Mouse (Mus musculus) intestine, embryonic 14.5 days (tissue): Measurements from ENCODE around the gene D5Ertd579e. TPM values are rescaled to one million over a fixed set of nuclear protein-coding genes. Genes with fewer than 3 reads are reported as not detected.
A peak's percentile ranks its signal among the peaks of the same experiment; 100 is the strongest.

Experiments used
- ATAC-seq: fragments of 200-750 bp; cut with Nextera tagmentation; replicated peaks from 2 replicates; pipeline ENCODE4 v1.8.0; 2017; ENCODE audit warnings: low read depth, moderate number of reproducible peaks, moderate TSS enrichment, moderate library complexity; ENCODE audit not compliant: low FRiP score, low TSS enrichment
- DNase-seq: peaks from one replicate; pipeline ENCODE4 v3.0.0-alpha.2; 2018; ENCODE audit warnings: low spot score
- H3K27ac ChIP-seq: fragments of 300-500 bp; sonication (generic); 2 replicates; pipeline ENCODE4 v1.5.1; 2014; ENCODE audit warnings: low read depth, mild to moderate bottlenecking, control low read depth
- H3K27me3 ChIP-seq: fragments of 300-500 bp; sonication (generic); replicated peaks from 2 replicates; pipeline ENCODE4 v1.6.1; 2014; ENCODE audit warnings: low read length, control low read depth; ENCODE audit not compliant: control insufficient read depth, insufficient read depth
- H3K36me3 ChIP-seq: fragments of 300-500 bp; sonication (generic); 2 replicates; pipeline ENCODE4 v1.6.1; 2014; ENCODE audit warnings: low read length, control low read depth; ENCODE audit not compliant: control insufficient read depth, insufficient read depth
- H3K4me1 ChIP-seq: fragments of 300-500 bp; sonication (generic); replicated peaks from 2 replicates; pipeline ENCODE4 v1.6.1; 2014; ENCODE audit warnings: low read length, control low read depth, mixed read lengths; ENCODE audit not compliant: control insufficient read depth, insufficient read depth
- H3K4me2 ChIP-seq: fragments of 300-500 bp; sonication (generic); 2 replicates; pipeline ENCODE4 v1.6.1; 2014; ENCODE audit warnings: low read length
- H3K4me3 ChIP-seq: fragments of 300-500 bp; sonication (generic); 2 replicates; pipeline ENCODE4 v1.5.1; 2014; ENCODE audit warnings: low read depth, low read length, control low read depth, mixed read lengths
- H3K9ac ChIP-seq: fragments of 300-500 bp; sonication (generic); 2 replicates; pipeline ENCODE4 v1.6.1; 2014; ENCODE audit warnings: mild to moderate bottlenecking, low read length
- H3K9me3 ChIP-seq: fragments of 300-500 bp; sonication (generic); 2 replicates; pipeline ENCODE4 v1.6.1; 2016; ENCODE audit warnings: low read length, control low read depth; ENCODE audit not compliant: control insufficient read depth
- WGBS: fragments of 180-500 bp; shearing (Covaris S2); extraction: QIAGEN DNeasy Blood & Tissue Kit; methylation state at CpG from one replicate; pipeline ENCODE4 v1.1.7; 2014; 5-methylcytosine and 5-hydroxymethylcytosine counted together
- polyA plus RNA-seq: library from polyadenylated mRNA; unstranded; fragments of >200 nt; fragmentation: Nextera tagmentation; extraction: Ambion mirVana; gene quantifications from 2 replicates; pipeline ENCODE4 v1.2.1, GENCODE M21; 2014

Gene D5Ertd579e
- polyA plus RNA-seq, 1 experiment from 2014 or later = 25.8 TPM

DNA sequence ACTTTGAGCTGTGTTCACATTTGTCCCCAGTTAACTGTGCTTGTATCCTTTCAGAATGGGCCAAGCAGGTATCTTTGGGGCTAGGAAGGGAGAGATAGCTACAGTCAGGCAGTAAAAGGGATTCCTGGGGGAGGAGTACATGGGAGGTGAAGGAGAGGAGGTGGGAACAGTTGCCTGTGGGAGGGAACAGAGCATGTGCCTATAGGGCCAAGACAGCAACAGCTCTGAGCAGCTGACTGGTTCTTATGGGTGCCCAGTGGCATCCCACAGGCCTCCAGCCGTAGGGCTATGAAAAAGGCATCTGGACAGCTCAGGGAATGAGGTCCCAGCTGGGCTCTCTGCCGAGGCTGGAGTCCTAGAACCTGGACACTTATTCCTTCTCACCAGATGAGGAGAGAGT, 21.0 kb upstream of the D5Ertd579e start:
- DNase-seq (no peak), ATAC-seq (no peak)
- Histone ChIP-seq H3K36me3 (no peaks in the 10 kb centered on the region), H3K27me3 (no peaks in the 10 kb centered on the region), H3K4me3 (no peak overlapping the region), H3K27ac (no peak overlapping the region), H3K9me3 (no peaks in the 10 kb centered on the region), H3K4me2 (no peak overlapping the region), H3K9ac (no peak overlapping the region), H3K4me1 (peaks cover 11% of the 10 kb centered on the region)
- 65% methylated on average over 2 of the region's 2 CpGs for WGBS

DNA sequence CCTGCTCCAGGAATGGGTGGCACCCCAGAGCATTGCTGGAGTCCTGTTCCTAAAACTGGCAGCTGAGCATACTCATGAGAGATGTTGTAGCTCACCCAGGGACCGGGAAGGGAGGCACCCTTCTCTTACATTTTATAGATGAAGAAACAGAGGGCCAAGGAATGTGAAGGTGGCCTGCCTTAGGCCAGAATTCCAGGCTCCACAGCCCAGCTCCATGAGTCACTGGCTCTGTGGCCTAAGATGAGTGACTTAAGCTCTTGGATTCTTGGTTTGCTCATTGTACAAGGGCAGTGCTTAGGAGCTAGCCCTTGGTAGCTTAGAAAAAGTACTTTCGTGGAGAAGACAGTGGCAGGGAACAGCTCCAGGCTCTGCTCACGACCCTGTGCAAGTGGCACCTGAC, 19.0 kb upstream of the D5Ertd579e start:
- H3K9ac ChIP-seq = no peak overlapping the region

DNA sequence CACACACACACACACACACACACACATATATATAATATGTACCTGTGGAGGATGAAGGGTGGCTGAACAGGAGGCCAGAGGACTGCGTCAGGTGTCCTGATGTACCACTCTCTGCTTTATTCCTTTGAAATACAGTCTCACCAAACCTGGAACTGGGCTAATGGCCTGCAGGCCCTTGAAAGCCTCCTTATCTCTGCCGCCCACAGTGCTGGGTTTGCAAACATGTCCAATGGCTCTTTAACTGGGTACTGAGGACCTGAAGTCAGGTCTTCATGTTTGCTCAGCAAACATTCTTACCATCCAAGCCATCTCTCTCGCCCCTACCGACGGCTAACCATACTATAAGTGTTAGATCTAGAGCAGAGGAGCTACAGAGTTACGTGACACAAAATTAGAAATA, 17.9 kb upstream of the D5Ertd579e start:
- Histone ChIP-seq H3K27ac (peak overlapping the region; percentile 58; the same call in 1 of the 2 replicates), H3K4me3 (no peak overlapping the region), H3K9ac (no peak overlapping the region), H3K9me3 (no peaks in the 10 kb centered on the region), H3K36me3 (no peaks in the 10 kb centered on the region), H3K27me3 (no peaks in the 10 kb centered on the region), H3K4me1 (peaks cover 11% of the 10 kb centered on the region), H3K4me2 (peak overlapping the region; percentile 62; the same call in 1 of the 2 replicates)
- WGBS = 68% methylated on average over 6 of the region's 6 CpGs
- ATAC-seq (peak; percentile 10; the same call in 1 of the 2 replicates), DNase-seq (no peak)

More for the DNA sequence above, 19.0 kb upstream of the D5Ertd579e start:
- no peak overlapping the region for H3K4me3 ChIP-seq
- WGBS = 76% methylated on average over 3 of the region's 3 CpGs
- no peaks in the 10 kb centered on the region for H3K36me3 ChIP-seq
- ATAC-seq (no peak), DNase-seq (no peak)
- H3K4me1 ChIP-seq = peaks cover 11% of the 10 kb centered on the region
- no peak overlapping the region for H3K27ac ChIP-seq
- no peaks in the 10 kb centered on the region for H3K9me3 ChIP-seq
- no peak overlapping the region for H3K4me2 ChIP-seq
- no peaks in the 10 kb centered on the region for H3K27me3 ChIP-seq

DNA sequence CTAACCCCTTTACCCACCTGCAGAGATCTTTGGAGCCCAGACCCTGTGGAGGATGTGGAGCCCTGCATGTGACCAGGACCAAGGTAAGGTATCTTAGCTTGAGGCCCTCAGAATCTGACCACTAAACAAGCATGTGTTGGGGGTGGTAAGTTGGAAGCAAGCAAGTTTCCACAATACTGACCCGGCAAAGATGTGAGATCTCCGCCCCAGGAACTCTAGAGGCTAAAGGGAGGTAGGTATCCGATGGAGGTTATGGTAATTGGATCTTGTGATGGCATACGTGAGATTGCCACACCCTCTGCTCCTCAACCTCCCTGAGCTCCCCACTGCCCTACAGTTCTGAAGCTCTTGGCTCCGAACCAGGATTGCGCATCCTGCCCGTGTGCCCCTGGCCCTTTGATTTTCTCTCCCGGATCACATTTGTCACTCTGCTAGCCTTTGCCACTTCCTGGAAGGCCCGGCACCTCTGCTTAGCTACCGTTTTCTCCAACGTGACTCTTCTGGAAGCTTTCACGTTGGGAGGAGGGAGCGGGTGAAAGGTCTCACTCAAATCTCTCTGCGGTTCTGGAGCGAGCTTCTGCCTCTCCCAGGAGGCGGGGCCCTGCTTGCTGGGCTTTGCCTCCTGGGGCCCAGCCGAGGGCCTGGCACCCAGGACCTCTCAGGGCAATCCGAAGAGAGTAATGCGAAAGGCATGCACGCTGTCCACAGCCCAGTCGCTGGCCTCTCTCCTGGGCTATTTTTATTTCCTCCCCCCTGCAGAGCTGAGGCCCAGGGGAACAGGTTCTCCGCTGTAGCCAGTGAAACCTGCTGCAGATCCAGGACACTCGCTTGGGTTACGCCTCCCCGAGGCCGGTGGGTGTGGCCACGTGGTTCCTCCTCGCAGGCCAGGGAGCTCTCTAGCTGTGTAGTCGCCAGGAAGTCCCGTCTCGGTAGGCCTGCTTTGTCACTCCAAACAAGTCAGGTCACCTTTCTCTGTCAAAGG, 17.0 kb upstream of the D5Ertd579e start:
- peaks cover 11% of the 10 kb centered on the region for H3K4me1 ChIP-seq
- peak overlapping the region; percentile 58 for H3K27ac ChIP-seq
- no peaks in the 10 kb centered on the region for H3K9me3 ChIP-seq
- no peaks in the 10 kb centered on the region for H3K36me3 ChIP-seq
- peak overlapping the region; percentile 27; the same call in 1 of the 2 replicates for H3K9ac ChIP-seq
- H3K27me3 ChIP-seq = no peaks in the 10 kb centered on the region
- 5% methylated on average over 31 of the region's 31 CpGs for WGBS
- H3K4me3 ChIP-seq = peak overlapping the region; percentile 25
- peak overlapping the region; percentile 62 for H3K4me2 ChIP-seq
- peak; percentile 88 for DNase-seq
- peak; percentile 97 for ATAC-seq

DNA sequence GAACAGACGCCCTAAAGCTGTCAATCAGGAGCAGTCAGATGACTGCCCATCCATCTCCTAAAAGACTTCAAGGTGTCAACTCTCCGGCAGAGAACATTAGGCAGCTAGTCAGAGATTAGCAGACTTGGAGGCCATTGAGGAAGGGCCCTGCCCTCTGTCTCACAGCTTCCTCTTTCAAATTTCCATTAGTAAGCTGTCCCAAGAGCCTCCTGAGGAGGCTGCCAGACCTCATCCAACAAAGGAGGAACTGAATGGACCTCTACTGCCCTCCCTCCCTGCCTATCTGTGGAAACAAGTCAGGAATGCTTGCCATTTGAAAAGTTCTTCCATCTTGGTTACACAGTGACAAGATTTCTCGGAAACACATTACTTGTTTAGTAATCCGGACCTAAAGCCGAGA, 16.0 kb upstream of the D5Ertd579e start:
- DNase-seq (no peak), ATAC-seq (no peak)
- Histone ChIP-seq H3K4me3 (no peak overlapping the region), H3K9me3 (no peaks in the 10 kb centered on the region), H3K4me2 (no peak overlapping the region), H3K9ac (no peak overlapping the region), H3K4me1 (peaks cover 11% of the 10 kb centered on the region), H3K36me3 (no peaks in the 10 kb centered on the region), H3K27me3 (no peaks in the 10 kb centered on the region), H3K27ac (peak overlapping the region; percentile 58; the same call in 1 of the 2 replicates)
- WGBS = 54% methylated on average over 5 of the region's 5 CpGs

DNA sequence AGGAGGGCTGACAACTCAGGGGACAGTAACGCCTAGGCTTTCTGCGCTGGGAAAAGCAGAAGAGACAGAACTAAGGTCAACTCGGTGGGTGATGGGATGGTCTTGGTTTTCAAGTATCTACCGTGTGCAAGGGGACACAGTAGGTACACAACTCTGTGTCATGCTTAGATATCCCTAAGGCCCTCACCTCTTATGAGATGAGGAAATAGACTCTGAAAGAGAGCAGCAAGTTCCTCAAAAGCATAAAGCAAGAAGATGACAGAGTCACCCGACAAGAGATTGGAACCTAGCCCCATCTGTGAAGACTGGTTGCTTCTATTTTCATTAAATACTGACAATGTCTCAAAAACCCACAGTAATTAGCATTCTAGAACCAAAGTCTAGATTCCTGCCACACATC, 10.0 kb upstream of the D5Ertd579e start:
- Histone ChIP-seq H3K9me3 (no peaks in the 10 kb centered on the region), H3K4me3 (no peak overlapping the region), H3K27ac (no peak overlapping the region), H3K36me3 (no peaks in the 10 kb centered on the region), H3K27me3 (no peaks in the 10 kb centered on the region), H3K4me1 (no peaks in the 10 kb centered on the region; the same call in 1 of the 2 replicates), H3K4me2 (no peak overlapping the region), H3K9ac (no peak overlapping the region)
- ATAC-seq = no peak
- no peak for DNase-seq
- 92% methylated on average over 5 of the region's 5 CpGs for WGBS

DNA sequence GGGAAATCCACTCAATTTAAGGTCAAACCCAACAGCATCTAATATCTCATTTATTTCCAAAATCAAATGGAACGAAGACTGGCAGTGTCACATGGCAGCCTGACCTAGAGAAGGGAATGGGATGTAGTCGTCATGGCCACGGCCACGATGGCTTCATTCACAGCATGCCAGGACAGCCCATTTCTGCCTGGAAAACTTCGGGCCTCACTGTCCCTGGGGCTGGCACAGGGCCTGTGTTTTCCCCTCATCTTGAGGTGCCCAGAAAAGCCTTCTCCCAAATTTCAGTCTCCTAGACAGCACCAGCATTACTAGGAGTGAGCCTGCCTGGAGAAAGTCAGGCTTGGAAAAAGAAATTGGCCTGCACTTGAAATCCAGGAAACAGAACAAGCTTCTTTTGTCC, 9.6 kb upstream of the D5Ertd579e start:
- DNase-seq (no peak), ATAC-seq (no peak)
- Histone ChIP-seq H3K36me3 (no peaks in the 10 kb centered on the region), H3K9me3 (no peaks in the 10 kb centered on the region), H3K27me3 (no peaks in the 10 kb centered on the region), H3K4me3 (no peak overlapping the region), H3K4me1 (no peaks in the 10 kb centered on the region; the same call in 1 of the 2 replicates), H3K27ac (no peak overlapping the region), H3K4me2 (no peak overlapping the region), H3K9ac (no peak overlapping the region)
- 79% methylated on average over 5 of the region's 5 CpGs for WGBS

DNA sequence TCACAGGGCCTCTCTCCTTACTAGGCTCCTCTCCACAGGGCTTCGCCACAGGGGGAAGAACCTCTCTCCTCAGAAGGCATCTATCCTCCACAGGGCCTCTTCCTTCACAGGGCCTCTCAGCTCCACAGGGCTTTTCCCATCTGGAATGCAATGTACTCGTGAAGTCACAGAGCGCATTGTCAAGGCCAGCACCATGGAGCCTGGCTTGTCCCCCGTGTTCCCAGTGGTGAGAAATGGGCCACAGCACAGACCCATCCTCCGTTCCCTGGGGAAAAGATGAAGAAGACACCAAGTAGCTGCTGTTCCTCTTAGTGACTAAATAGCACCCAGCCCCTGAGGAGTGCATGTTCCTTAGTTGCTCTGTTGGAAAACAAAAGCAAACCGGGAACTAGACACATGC, 8.9 kb upstream of the D5Ertd579e start:
- DNase-seq (no peak), ATAC-seq (no peak)
- Histone ChIP-seq H3K27me3 (no peaks in the 10 kb centered on the region), H3K9ac (no peak overlapping the region), H3K4me1 (no peaks in the 10 kb centered on the region; the same call in 1 of the 2 replicates), H3K27ac (no peak overlapping the region), H3K36me3 (no peaks in the 10 kb centered on the region), H3K4me2 (no peak overlapping the region), H3K9me3 (no peaks in the 10 kb centered on the region), H3K4me3 (no peak overlapping the region)
- WGBS = 75% methylated on average over 6 of the region's 6 CpGs
